Mouse (Mus musculus): Measurements from ENCODE around the gene Gal3st2c. TPM values are rescaled to one million over a fixed set of nuclear protein-coding genes. Genes with fewer than 3 reads are reported as not detected.

Gal3st2c gene
- polyA plus RNA-seq, 1 experiment from 2014 or later = not detected

DNA sequence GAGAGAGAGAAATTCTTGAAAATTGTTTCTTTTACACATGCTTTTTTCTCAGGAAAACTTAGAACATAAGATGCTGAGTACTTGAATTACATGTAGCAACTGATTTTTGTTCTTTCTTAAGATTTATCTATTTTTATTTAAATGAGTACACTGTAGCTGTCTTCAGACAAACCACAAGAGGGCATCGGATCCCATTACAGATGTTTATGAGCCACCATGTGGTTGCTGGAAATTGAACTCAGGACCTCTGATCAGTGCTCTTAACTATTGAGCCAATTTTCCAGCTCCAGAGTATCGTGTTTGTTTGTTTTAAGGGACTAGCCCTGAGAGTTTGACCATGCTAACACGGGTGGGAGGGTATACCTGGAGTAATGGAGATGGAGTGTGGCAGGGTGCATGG is 21.3 kb downstream of the Gal3st2c start:
- H3K9ac ChIP-seq (replicated peaks; ENCODE audit: low read depth) = no peak overlapping the region
- H3K4me2 ChIP-seq (replicated peaks; ENCODE audit: low read depth, low read length) = no peak overlapping the region
- H3K36me3 ChIP-seq (ENCODE audit: insufficient read depth, low read length) = no peaks in the 10 kb centered on the region
- no peaks in the 10 kb centered on the region for H3K9me3 ChIP-seq (ENCODE audit: low read length)
- H3K4me3 ChIP-seq (ENCODE audit: low read depth, low read length) = no peak overlapping the region
- H3K27me3 ChIP-seq (replicated peaks; ENCODE audit: insufficient read depth, low read length) = no peaks in the 10 kb centered on the region
- WGBS = 49% methylated on average over 3 of the region's 3 CpGs
- DNase-seq (ENCODE audit: low spot score) = no peak
- TF ChIP-seq CTCF (IDR thresholded peaks at IDR 0.05) (0 out of 2 replicates have a peak, but pooled peaks have one; percentile 8), EP300 (IDR thresholded peaks at IDR 0.05) (no peak)
- ATAC-seq = no peak
- H3K4me1 ChIP-seq (ENCODE audit: insufficient read depth, low read depth, low read length) = no peaks in the 10 kb centered on the region
- no peak overlapping the region for H3K27ac ChIP-seq (ENCODE audit: low read length)

- Histone ChIP-seq H3K9ac (replicated peaks; ENCODE audit: low read depth) (no peak within 1 kb of the TSS), H3K4me2 (replicated peaks; ENCODE audit: low read depth, low read length) (no peak within 1 kb of the TSS), H3K27me3 (replicated peaks; ENCODE audit: insufficient read depth, low read length) (no peaks in the 10 kb centered on the region), H3K27ac (ENCODE audit: low read length) (no peak within 1 kb of the TSS), H3K4me3 (ENCODE audit: low read depth, low read length) (no peak within 1 kb of the TSS), H3K4me1 (ENCODE audit: insufficient read depth, low read depth, low read length) (no peaks in the 10 kb centered on the region), H3K36me3 (ENCODE audit: insufficient read depth, low read length) (no peaks in the 10 kb centered on the region), H3K9me3 (ENCODE audit: low read length) (no peaks in the 10 kb centered on the region)
- TF ChIP-seq EP300 (IDR thresholded peaks at IDR 0.05) = no peak
- no peak for TF ChIP-seq CTCF (IDR thresholded peaks at IDR 0.05)
- ATAC-seq (no peak), DNase-seq (ENCODE audit: low spot score) (no peak)
- WGBS = 81% methylated on average over 6 of the region's 6 CpGs
Measured at GRCm38 (mm10) chr1:94020151-94020550, 29.8 kb downstream of the Gal3st2c start, which contains the start of gene Neu4. Gene Neu4, plus strand, starts transcription at chr1:94020451.

GRCm38 (mm10) chr1:94027506-94028108 is 37.3 kb downstream of the Gal3st2c start:
- no peaks in the 10 kb centered on the region for H3K4me1 ChIP-seq (ENCODE audit: insufficient read depth, low read depth, low read length)
- H3K27me3 ChIP-seq (replicated peaks; ENCODE audit: insufficient read depth, low read length) = no peaks in the 10 kb centered on the region
- WGBS = 70% methylated on average over 12 of the region's 12 CpGs
- no peaks in the 10 kb centered on the region for H3K36me3 ChIP-seq (ENCODE audit: insufficient read depth, low read length)
- H3K9ac ChIP-seq (replicated peaks; ENCODE audit: low read depth) = no peak overlapping the region
- no peaks in the 10 kb centered on the region for H3K9me3 ChIP-seq (ENCODE audit: low read length)
- no peak overlapping the region for H3K27ac ChIP-seq (ENCODE audit: low read length)
- DNase-seq (ENCODE audit: low spot score) (no peak), ATAC-seq (no peak)
- H3K4me3 ChIP-seq (ENCODE audit: low read depth, low read length) = no peak overlapping the region
- no peak for TF ChIP-seq CTCF (IDR thresholded peaks at IDR 0.05)
- TF ChIP-seq EP300 (IDR thresholded peaks at IDR 0.05) = no peak
- H3K4me2 ChIP-seq (replicated peaks; ENCODE audit: low read depth, low read length) = no peak overlapping the region

DNA sequence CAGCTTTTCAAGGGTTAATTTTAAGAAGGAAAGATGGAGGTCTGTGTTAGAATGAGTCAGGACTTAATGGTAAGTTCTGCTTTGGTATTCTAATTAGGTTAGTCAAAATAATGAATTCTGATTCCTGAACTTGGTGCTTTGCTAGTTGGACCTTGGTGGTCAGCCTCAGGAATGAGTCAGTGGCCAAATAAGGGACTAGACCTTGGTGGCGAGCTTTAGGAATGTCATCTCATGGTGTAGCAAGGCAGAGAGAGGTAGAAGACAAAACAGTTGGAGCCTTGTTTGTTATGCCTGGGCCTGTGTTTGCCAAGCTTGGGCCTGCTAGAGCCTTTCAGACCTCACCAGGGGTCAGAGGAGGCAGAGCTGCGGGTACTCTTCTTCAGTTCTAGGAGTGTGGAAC is 38.4 kb downstream of the Gal3st2c start:
- no peak for DNase-seq (ENCODE audit: low spot score)
- no peak overlapping the region for H3K4me2 ChIP-seq (replicated peaks; ENCODE audit: low read depth, low read length)
- 84% methylated on average over 2 of the region's 2 CpGs for WGBS
- TF ChIP-seq CTCF (IDR thresholded peaks at IDR 0.05) = no peak
- no peak for TF ChIP-seq EP300 (IDR thresholded peaks at IDR 0.05)
- no peak overlapping the region for H3K9ac ChIP-seq (replicated peaks; ENCODE audit: low read depth)
- H3K27me3 ChIP-seq (replicated peaks; ENCODE audit: insufficient read depth, low read length) = no peaks in the 10 kb centered on the region
- H3K27ac ChIP-seq (ENCODE audit: low read length) = no peak overlapping the region
- no peaks in the 10 kb centered on the region for H3K9me3 ChIP-seq (ENCODE audit: low read length)
- no peaks in the 10 kb centered on the region for H3K36me3 ChIP-seq (ENCODE audit: insufficient read depth, low read length)
- no peaks in the 10 kb centered on the region for H3K4me1 ChIP-seq (ENCODE audit: insufficient read depth, low read depth, low read length)
- ATAC-seq = no peak
- no peak overlapping the region for H3K4me3 ChIP-seq (ENCODE audit: low read depth, low read length)

GRCm38 (mm10) chr1:94033075-94033602 is 42.8 kb downstream of the Gal3st2c start:
- ATAC-seq (no peak), DNase-seq (ENCODE audit: low spot score) (no peak)
- Histone ChIP-seq H3K27ac (ENCODE audit: low read length) (no peak overlapping the region), H3K4me3 (ENCODE audit: low read depth, low read length) (no peak overlapping the region), H3K4me1 (ENCODE audit: insufficient read depth, low read depth, low read length) (no peaks in the 10 kb centered on the region), H3K27me3 (replicated peaks; ENCODE audit: insufficient read depth, low read length) (no peaks in the 10 kb centered on the region), H3K36me3 (ENCODE audit: insufficient read depth, low read length) (no peaks in the 10 kb centered on the region), H3K9me3 (ENCODE audit: low read length) (no peaks in the 10 kb centered on the region), H3K4me2 (replicated peaks; ENCODE audit: low read depth, low read length) (no peak overlapping the region), H3K9ac (replicated peaks; ENCODE audit: low read depth) (no peak overlapping the region)
- TF ChIP-seq EP300 (IDR thresholded peaks at IDR 0.05) (no peak), CTCF (IDR thresholded peaks at IDR 0.05) (no peak)
- WGBS = 82% methylated on average over 2 of the region's 2 CpGs

GRCm38 (mm10) chr1:94034984-94035743 is 44.9 kb downstream of the Gal3st2c start:
- Histone ChIP-seq H3K9me3 (ENCODE audit: low read length) (no peaks in the 10 kb centered on the region), H3K27me3 (replicated peaks; ENCODE audit: insufficient read depth, low read length) (no peaks in the 10 kb centered on the region), H3K4me1 (ENCODE audit: insufficient read depth, low read depth, low read length) (no peaks in the 10 kb centered on the region), H3K9ac (replicated peaks; ENCODE audit: low read depth) (no peak overlapping the region), H3K36me3 (ENCODE audit: insufficient read depth, low read length) (no peaks in the 10 kb centered on the region), H3K4me3 (ENCODE audit: low read depth, low read length) (peak overlapping the region; percentile 31), H3K27ac (ENCODE audit: low read length) (peak overlapping the region; percentile 68), H3K4me2 (replicated peaks; ENCODE audit: low read depth, low read length) (peak overlapping the region; percentile 63)
- ATAC-seq (peak; percentile 94), DNase-seq (ENCODE audit: low spot score) (peak; percentile 91)
- 2% methylated on average over 25 of the region's 25 CpGs for WGBS
- TF ChIP-seq EP300 (IDR thresholded peaks at IDR 0.05) (no peak), CTCF (IDR thresholded peaks at IDR 0.05) (peak; percentile 87)
